In the genomic region with DNA sequence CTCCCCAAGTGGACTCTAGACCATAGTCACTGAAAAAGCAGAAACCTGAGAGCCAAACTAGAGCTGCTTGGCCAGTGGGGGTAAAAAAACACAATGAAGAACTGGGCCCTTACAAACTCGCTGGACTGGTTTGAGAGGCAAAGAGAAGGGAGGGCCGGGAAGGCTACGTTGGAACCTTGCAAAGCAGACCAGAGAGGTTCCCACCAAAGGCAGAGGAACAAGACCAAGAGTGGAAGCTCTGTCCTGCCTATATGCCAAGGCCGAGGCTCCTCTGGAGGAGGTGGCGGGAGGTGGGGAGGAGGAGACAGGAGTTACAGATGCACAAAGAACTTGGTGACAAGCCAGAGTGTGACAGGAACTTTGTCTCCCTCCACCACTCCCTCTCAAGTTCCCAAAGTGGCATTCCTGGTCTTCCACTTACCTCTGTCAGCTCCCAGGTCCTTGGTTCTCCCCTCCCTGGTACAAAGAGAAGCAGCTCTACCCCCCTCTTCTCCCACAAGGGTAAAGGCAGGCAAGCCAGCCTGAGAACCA, we compare ENCODE assay signal across 8 mouse cellular contexts. TPM values are rescaled to one million over a fixed set of nuclear protein-coding genes. Genes with fewer than 3 reads are reported as not detected.
DNase-seq lines count a peak whose midpoint lies in the region; ATAC-seq and TF ChIP-seq lines count a peak whose summit lies in the region.

No protein-coding gene starts in this region.

- ATAC-seq in midbrain, embryonic 16.5 days: no peak
- ATAC-seq in midbrain, embryonic 14.5 days (ENCODE audit: low FRiP score, low TSS enrichment): no peak
- no peak for ATAC-seq in liver, postnatal 0 days

- no peak for DNase-seq in midbrain, embryonic 14.5 days
- peak; percentile 54 for DNase-seq in kidney, adult 9 months
- DNase-seq in liver, postnatal 0 days: no peak
- DNase-seq in testis, postnatal 10 days (ENCODE audit: low spot score): peak; percentile 70
- DNase-seq in right cerebral cortex, postnatal 36 days (ENCODE audit: low spot score in 2 of 2): no peak
- DNase-seq in cerebellum, adult 2 months: no peak
- no peak for DNase-seq in frontal cortex, postnatal 10 days (ENCODE audit: low spot score in 2 of 2)

- no peak for TF ChIP-seq POLR2A in cerebellum, adult 2 months (IDR thresholded peaks at IDR 0.05; ENCODE audit: borderline replicate concordance, insufficient read depth, low read length)

- peaks cover 13% of the 10 kb centered on the region for H3K4me1 ChIP-seq in midbrain, embryonic 16.5 days (ENCODE audit: control insufficient read depth, insufficient read depth, low read length)
- no peaks in the 10 kb centered on the region for H3K4me1 ChIP-seq in midbrain, embryonic 14.5 days (ENCODE audit: control insufficient read depth, insufficient read depth, low read length)
- peaks cover 10% of the 10 kb centered on the region for H3K4me1 ChIP-seq in liver, postnatal 0 days (ENCODE audit: insufficient read depth)
- no peaks in the 10 kb centered on the region for H3K4me1 ChIP-seq in cerebellum, adult 2 months (ENCODE audit: control insufficient read depth, insufficient read depth, low read length)

- H3K4me3 ChIP-seq in midbrain, embryonic 16.5 days (ENCODE audit: low read depth, low read length): no peak overlapping the region
- H3K4me3 ChIP-seq in midbrain, embryonic 14.5 days (replicated peaks; ENCODE audit: low read depth, low read length): no peak overlapping the region
- peak overlapping the region; percentile 17; the same call in 1 of the 2 replicates for H3K4me3 ChIP-seq in liver, postnatal 0 days (ENCODE audit: low read depth, low read length)
- no peak overlapping the region for H3K4me3 ChIP-seq in cerebellum, adult 2 months (replicated peaks; ENCODE audit: insufficient read depth, low read depth, low read length)

- H3K4me2 ChIP-seq in midbrain, embryonic 16.5 days (ENCODE audit: low read length): peak overlapping the region; percentile 31; the same call in 1 of the 2 replicates
- H3K4me2 ChIP-seq in midbrain, embryonic 14.5 days (ENCODE audit: low read length): no peak overlapping the region
- H3K4me2 ChIP-seq in liver, postnatal 0 days (ENCODE audit: low read depth, low read length): peak overlapping the region; percentile 87

- TF ChIP-seq CTCF in liver, postnatal 0 days (IDR thresholded peaks at IDR 0.05; ENCODE audit: low read depth): no peak
- TF ChIP-seq CTCF in cerebellum, adult 2 months (IDR thresholded peaks at IDR 0.05; ENCODE audit: borderline replicate concordance, insufficient read depth, low read depth, low read length): no peak

- no peaks in the 10 kb centered on the region for H3K27me3 ChIP-seq in midbrain, embryonic 16.5 days (ENCODE audit: control insufficient read depth, insufficient read depth, low read depth, low read length)
- H3K27me3 ChIP-seq in midbrain, embryonic 14.5 days (ENCODE audit: control insufficient read depth, insufficient read depth, low read length): no peaks in the 10 kb centered on the region; the same call in 1 of the 2 replicates
- peaks cover 15% of the 10 kb centered on the region for H3K27me3 ChIP-seq in liver, postnatal 0 days (ENCODE audit: insufficient read depth, low read length)
- H3K27me3 ChIP-seq in cerebellum, adult 2 months (ENCODE audit: control insufficient read depth, insufficient read depth, low read length): no peaks in the 10 kb centered on the region

- no peak for TF ChIP-seq EP300 in liver, postnatal 0 days (IDR thresholded peaks at IDR 0.05; ENCODE audit: low read depth)

- 34% methylated on average over 5 of the region's 5 CpGs for WGBS in midbrain, embryonic 16.5 days
- 33% methylated on average over 5 of the region's 5 CpGs for WGBS in midbrain, embryonic 14.5 days
- WGBS in liver, postnatal 0 days (ENCODE audit: insufficient replicate concordance): 42% methylated on average over 5 of the region's 5 CpGs
- WGBS in cerebellum, adult 2 months: 70% methylated on average over 5 of the region's 5 CpGs

- H3K9me3 ChIP-seq in midbrain, embryonic 16.5 days (replicated peaks; ENCODE audit: control insufficient read depth, low read length, poor library complexity, severe bottlenecking): no peaks in the 10 kb centered on the region
- H3K9me3 ChIP-seq in midbrain, embryonic 14.5 days (ENCODE audit: control insufficient read depth, low read length): no peaks in the 10 kb centered on the region
- no peaks in the 10 kb centered on the region for H3K9me3 ChIP-seq in liver, postnatal 0 days (ENCODE audit: low read length)

- no peak overlapping the region for H3K9ac ChIP-seq in midbrain, embryonic 16.5 days (ENCODE audit: low read depth, low read length)
- no peak overlapping the region for H3K9ac ChIP-seq in midbrain, embryonic 14.5 days (replicated peaks; ENCODE audit: low read length)
- H3K9ac ChIP-seq in liver, postnatal 0 days (replicated peaks): peak overlapping the region; percentile 42; the same call in 1 of the 2 replicates

- no peaks in the 10 kb centered on the region for H3K36me3 ChIP-seq in midbrain, embryonic 16.5 days (ENCODE audit: control insufficient read depth, insufficient read depth, low read length)
- no peaks in the 10 kb centered on the region for H3K36me3 ChIP-seq in midbrain, embryonic 14.5 days (ENCODE audit: control insufficient read depth, insufficient read depth, low read length)
- 0 out of 2 replicates have a peak, but pooled peaks cover under 1% of the 10 kb centered on the region for H3K36me3 ChIP-seq in liver, postnatal 0 days (replicated peaks; ENCODE audit: insufficient read depth, low read length)

- no peak overlapping the region for H3K27ac ChIP-seq in midbrain, embryonic 16.5 days (ENCODE audit: low read length)
- no peak overlapping the region for H3K27ac ChIP-seq in midbrain, embryonic 14.5 days (replicated peaks; ENCODE audit: low read depth, low read length)
- peak overlapping the region; percentile 78 for H3K27ac ChIP-seq in liver, postnatal 0 days (ENCODE audit: low read depth)
- no peak overlapping the region for H3K27ac ChIP-seq in cerebellum, adult 2 months (ENCODE audit: insufficient read depth, low read length)

RNA-seq across cellular contexts. Expression of gene Cgn, which starts 2.1 kb away (rescaled TPM):
- polyA plus RNA-seq in midbrain, embryonic 16.5 days (2015; fragmentation: Nextera tagmentation; extraction: Ambion mirVana): 14.2 and 16.9 TPM in 2 replicates
- polyA plus RNA-seq in midbrain, embryonic 14.5 days (2014; fragmentation: Nextera tagmentation; extraction: Ambion mirVana): 5.9 and 7.7 TPM in 2 replicates
- polyA plus RNA-seq in liver, postnatal 0 days (2015; fragmentation: Nextera tagmentation; extraction: Ambion mirVana): 8.7 and 9.5 TPM in 2 replicates
- polyA plus RNA-seq in cerebellum, adult 2 months (2012; rRNA removed): 5.3 and 5.7 TPM in 2 replicates

RNA-seq across cellular contexts. Expression of gene Pogz, which starts 53.1 kb away (rescaled TPM):
- 21.1 and 23.5 TPM in 2 replicates for polyA plus RNA-seq in midbrain, embryonic 16.5 days (2015; fragmentation: Nextera tagmentation; extraction: Ambion mirVana)
- 24.2 and 28.7 TPM in 2 replicates for polyA plus RNA-seq in midbrain, embryonic 14.5 days (2014; fragmentation: Nextera tagmentation; extraction: Ambion mirVana)
- 2.9 and 3.3 TPM in 2 replicates for polyA plus RNA-seq in liver, postnatal 0 days (2015; fragmentation: Nextera tagmentation; extraction: Ambion mirVana)
- polyA plus RNA-seq in cerebellum, adult 2 months (2012; rRNA removed): 45.3 and 46.2 TPM in 2 replicates

Comparison
In these comparisons a context has a peak if more than half of its experiments do, and no peak if none do; other contexts are left out.
1. DNase-seq: peak in kidney, adult 9 months (single experiment) and testis, postnatal 10 days (single experiment); none in midbrain, embryonic 14.5 days (single experiment), liver, postnatal 0 days (single experiment), right cerebral cortex, postnatal 36 days (0 of 2), cerebellum, adult 2 months (0 of 2) and frontal cortex, postnatal 10 days (0 of 2).